Mouse (Mus musculus) C2C12 (cell line): ENCODE data around the gene Gm37240.

Experiments used
- CEBPB ChIP-seq: IDR thresholded peaks from one replicate; pipeline ENCODE4 v1.6.1; 2011; ENCODE audit warnings: low read depth, mild to moderate bottlenecking, control low read depth, moderate library complexity
- CTCF ChIP-seq: IDR thresholded peaks from one replicate; pipeline ENCODE4 v1.5.1; 2011; ENCODE audit not compliant: control insufficient read depth, insufficient read depth, insufficient read length
- MAX ChIP-seq: IDR thresholded peaks from one replicate; pipeline ENCODE4 v1.6.1; 2011; ENCODE audit warnings: mild to moderate bottlenecking, control low read depth
- MYOD1 ChIP-seq: IDR thresholded peaks from one replicate; pipeline ENCODE4 v1.6.1; 2011; ENCODE audit warnings: low read depth; ENCODE audit not compliant: control insufficient read depth, insufficient read length
- MYOG ChIP-seq: IDR thresholded peaks from one replicate; pipeline ENCODE4 v1.6.1; 2011; ENCODE audit not compliant: control insufficient read depth, insufficient read length; ENCODE audit errors: extremely low read depth
- USF1 ChIP-seq: IDR thresholded peaks from one replicate; pipeline ENCODE4 v1.6.1; 2011; ENCODE audit warnings: low read depth, mild to moderate bottlenecking, control low read depth, moderate library complexity

DNA sequence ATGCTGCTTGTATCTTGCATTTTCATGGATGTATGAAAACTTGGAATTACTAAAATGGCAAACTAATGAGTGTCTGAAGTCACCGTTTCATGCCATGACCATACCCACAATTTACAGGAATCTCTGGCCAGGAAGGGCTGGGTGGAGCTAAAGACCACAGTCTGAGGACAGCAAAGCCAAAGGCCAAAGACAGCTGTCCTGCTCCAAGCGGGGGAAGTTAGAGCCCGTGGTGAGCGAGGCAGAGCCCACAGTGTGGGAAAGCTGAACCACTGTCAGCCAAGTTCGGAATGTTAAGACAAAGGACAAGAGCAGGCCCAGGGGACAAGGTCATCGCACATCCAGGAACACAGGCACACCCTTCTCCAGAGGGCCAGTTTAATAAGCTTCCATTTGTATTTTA lies 1117.9 kb downstream of the Gm37240 start:
- no peak for TF ChIP-seq MYOG
- TF ChIP-seq CTCF, result no peak
- TF ChIP-seq MYOD1, result peak; percentile 4
- no peak for TF ChIP-seq MAX
- TF ChIP-seq CEBPB, result no peak
- no peak for TF ChIP-seq USF1
